Mouse (Mus musculus): ENCODE measurements around the gene Defb26.

DNA sequence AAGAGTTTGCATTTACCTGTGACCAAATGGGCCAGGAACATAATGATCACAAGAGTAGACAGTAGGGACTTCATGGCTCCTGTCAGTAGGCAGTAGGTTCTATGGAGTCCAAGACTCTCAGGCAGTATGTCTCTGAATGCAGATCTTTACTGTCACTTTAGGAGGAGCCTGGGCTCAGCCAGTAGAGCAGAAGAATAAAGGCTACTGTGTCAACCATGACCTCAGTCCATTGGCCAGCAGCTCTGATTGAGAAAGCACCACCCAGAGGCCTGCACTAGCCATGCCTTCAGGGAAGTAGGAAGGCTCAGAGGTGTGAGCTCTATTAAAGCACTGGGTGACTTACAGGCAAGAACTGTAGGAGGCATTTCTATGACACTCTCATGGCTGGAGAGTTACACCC lies 21.5 kb downstream of the Defb26 start, which contains the start of gene Defb22:
- TF ChIP-seq MAX (IDR thresholded peaks at IDR 0.05; ENCODE audit: low read depth) (no peak), POLR2A (IDR thresholded peaks at IDR 0.05; ENCODE audit: insufficient read length, low read depth) (no peak), TCF12 (IDR thresholded peaks at IDR 0.05; ENCODE audit: insufficient read depth, poor library complexity, severe bottlenecking) (no peak), CEBPB (IDR thresholded peaks at IDR 0.05; ENCODE audit: insufficient read depth, poor library complexity, severe bottlenecking) (no peak), REST (IDR thresholded peaks at IDR 0.05; ENCODE audit: insufficient read depth, insufficient read length) (no peak), MYOD1 (IDR thresholded peaks at IDR 0.05; ENCODE audit: control insufficient read depth in 1 of 3, insufficient read length in 2 of 3, low read depth in 2 of 3) (no peak), TCF3 (IDR thresholded peaks at IDR 0.05; ENCODE audit: insufficient read length, low read depth) (no peak), POLR2AphosphoS2 (IDR thresholded peaks at IDR 0.05; ENCODE audit: insufficient read length, low read depth) (no peak), SRF (IDR thresholded peaks at IDR 0.05; ENCODE audit: control insufficient read depth, insufficient read length, low read depth) (no peak)
